Mouse (Mus musculus): Measurements from ENCODE around the gene Olfr462.

- TF ChIP-seq CTCF (conservative IDR thresholded peaks at IDR 0.05 in 1 of 2, IDR thresholded peaks at IDR 0.05 in 1 of 2; ENCODE audit: low read depth in 2 of 2, low read length in 2 of 2) (no peak), MXI1 (IDR thresholded peaks at IDR 0.05; ENCODE audit: low read depth, low read length) (no peak), POLR2A (IDR thresholded peaks at IDR 0.05; ENCODE audit: low read depth, low read length) (no peak), GABPA (IDR thresholded peaks at IDR 0.05; ENCODE audit: insufficient replicate concordance, low read depth, low read length) (no peak), MAFK (IDR thresholded peaks at IDR 0.05; ENCODE audit: insufficient replicate concordance, low read length) (no peak), ZC3H11A (IDR thresholded peaks at IDR 0.05; ENCODE audit: low read depth, low read length) (no peak), SIN3A (IDR thresholded peaks at IDR 0.05; ENCODE audit: low read length) (no peak), CHD2 (IDR thresholded peaks at IDR 0.05; ENCODE audit: low read length) (no peak), RCOR1 (conservative IDR thresholded peaks at IDR 0.05; ENCODE audit: low read depth, low read length) (no peak)
These were observed 22.0 kb downstream of the Olfr462 start for GRCm38 (mm10) chr11:87870096-87870495.
